In the genomic region with DNA sequence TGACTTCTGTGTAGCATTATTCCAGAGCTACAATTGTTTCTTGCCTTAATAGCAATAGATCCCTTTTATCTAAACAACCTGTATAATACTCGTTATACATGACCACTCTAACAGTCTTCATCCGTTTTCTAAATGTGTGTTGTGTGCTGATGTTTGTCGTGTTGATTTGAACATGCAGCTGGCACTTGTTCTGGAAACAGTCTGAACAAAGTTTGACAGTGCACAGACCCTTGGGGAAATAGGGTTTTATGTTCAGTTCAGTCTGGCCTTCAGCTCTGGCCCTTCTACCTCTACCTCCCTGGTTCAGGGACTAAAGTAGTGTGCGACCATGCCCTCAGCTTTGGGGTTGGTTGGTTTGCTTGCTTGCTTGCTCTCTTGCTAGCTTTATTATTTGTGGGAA, we compare ENCODE assay signal across 28 mouse cellular contexts.
"Had no signal": no experiment of that assay in that cellular context is flagged by ENCODE, and none has a peak within 500 bp of the region (broad histone marks: within the 10 kb centered on the region; RNA-seq: fewer than 3 reads in every experiment).

No protein-coding gene starts in this region.

- H3K27me3 ChIP-seq: embryonic facial prominence, embryonic 12.5 days; embryonic facial prominence, embryonic 13.5 days; embryonic facial prominence, embryonic 15.5 days; forebrain, embryonic 12.5 days; forebrain, embryonic 13.5 days; forebrain, embryonic 15.5 days had no signal

- DNase-seq: cerebellum, adult 2 months; cerebellum, adult 8-10 months; cerebellum, adult 9-10 months; cerebellum, adult 9-11 months; cerebellum, postnatal 10 days; cerebellum, postnatal 14 days; cerebellum, postnatal 25 days; cerebellum, postnatal 36 days; embryo, embryonic 11 days; forebrain, postnatal 0 days; gastrocnemius, adult 2 months; gastrocnemius, postnatal 10 days; gastrocnemius, postnatal 14 days; gastrocnemius, postnatal 25 days; gastrocnemius, postnatal 36 days; heart, adult 18-20 months; heart, adult 2 months had no signal

- H3K9ac ChIP-seq: embryonic facial prominence, embryonic 12.5 days; embryonic facial prominence, embryonic 13.5 days; embryonic facial prominence, embryonic 15.5 days; forebrain, embryonic 12.5 days; forebrain, embryonic 13.5 days; forebrain, embryonic 15.5 days; forebrain, postnatal 0 days had no signal

- H3K4me2 ChIP-seq: embryonic facial prominence, embryonic 12.5 days; embryonic facial prominence, embryonic 13.5 days; embryonic facial prominence, embryonic 15.5 days; forebrain, embryonic 12.5 days; forebrain, embryonic 13.5 days; forebrain, embryonic 15.5 days had no signal

- H3K9me3 ChIP-seq: embryonic facial prominence, embryonic 10.5 days; embryonic facial prominence, embryonic 12.5 days; embryonic facial prominence, embryonic 13.5 days; embryonic facial prominence, embryonic 15.5 days; forebrain, embryonic 10.5 days; forebrain, embryonic 12.5 days; forebrain, embryonic 13.5 days; forebrain, embryonic 15.5 days had no signal

- H3K27ac ChIP-seq: embryonic facial prominence, embryonic 10.5 days; embryonic facial prominence, embryonic 12.5 days; embryonic facial prominence, embryonic 13.5 days; embryonic facial prominence, embryonic 15.5 days; forebrain, embryonic 10.5 days; forebrain, embryonic 12.5 days; forebrain, embryonic 13.5 days; forebrain, embryonic 15.5 days; gastrocnemius, adult 2 months; heart, adult 2 months had no signal

- ATAC-seq: forebrain, embryonic 13.5 days; forebrain, embryonic 14.5 days; forebrain, embryonic 15.5 days; forebrain, embryonic 16.5 days; forebrain, postnatal 0 days had no signal

- H3K4me3 ChIP-seq: embryonic facial prominence, embryonic 10.5 days; embryonic facial prominence, embryonic 12.5 days; embryonic facial prominence, embryonic 13.5 days; embryonic facial prominence, embryonic 15.5 days; erythroblast, embryonic 14.5 days; forebrain, embryonic 10.5 days; forebrain, embryonic 12.5 days; forebrain, embryonic 13.5 days; forebrain, embryonic 15.5 days; gastrocnemius, adult 2 months; heart, adult 2 months had no signal

- H3K4me1 ChIP-seq: embryonic facial prominence, embryonic 10.5 days; embryonic facial prominence, embryonic 12.5 days; embryonic facial prominence, embryonic 13.5 days; embryonic facial prominence, embryonic 15.5 days; forebrain, embryonic 10.5 days; forebrain, embryonic 12.5 days; forebrain, embryonic 13.5 days; forebrain, embryonic 15.5 days had no signal
